Mouse (Mus musculus) hindbrain, embryonic 13.5 days (tissue): ENCODE measurements around the gene Ttll1. TPM values are rescaled to one million over a fixed set of nuclear protein-coding genes. Genes with fewer than 3 reads are reported as not detected.

Experiments used
- ATAC-seq: fragments of 200-750 bp; cut with Nextera tagmentation; 2 replicates; pipeline ENCODE4 v1.8.0; 2017; ENCODE audit warnings: moderate TSS enrichment; ENCODE audit not compliant: low FRiP score
- H3K27ac ChIP-seq: fragments of 300-500 bp; sonication (generic); 2 replicates; pipeline ENCODE4 v1.5.1; 2015; ENCODE audit warnings: inconsistent platforms, mild to moderate bottlenecking, moderate library complexity
- H3K27me3 ChIP-seq: fragments of 300-500 bp; sonication (generic); 2 replicates; pipeline ENCODE4 v1.6.1; 2015; ENCODE audit warnings: mild to moderate bottlenecking, inconsistent platforms
- H3K36me3 ChIP-seq: fragments of 300-500 bp; sonication (generic); 2 replicates; pipeline ENCODE4 v1.6.1; 2015; ENCODE audit warnings: mild to moderate bottlenecking, inconsistent platforms
- H3K4me1 ChIP-seq: fragments of 300-500 bp; sonication (generic); replicated peaks from 2 replicates; pipeline ENCODE4 v1.6.1; 2015; ENCODE audit warnings: inconsistent platforms
- H3K4me2 ChIP-seq: fragments of 300-500 bp; sonication (generic); 2 replicates; pipeline ENCODE4 v1.6.1; 2015; ENCODE audit warnings: inconsistent platforms, mild to moderate bottlenecking, moderate library complexity
- H3K4me3 ChIP-seq: fragments of 300-500 bp; sonication (generic); 2 replicates; pipeline ENCODE4 v1.5.1; 2015; ENCODE audit warnings: mild to moderate bottlenecking, inconsistent platforms
- H3K9ac ChIP-seq: fragments of 300-500 bp; sonication (generic); 2 replicates; pipeline ENCODE4 v1.6.1; 2015; ENCODE audit warnings: mild to moderate bottlenecking, inconsistent platforms
- H3K9me3 ChIP-seq: fragments of 300-500 bp; sonication (generic); 2 replicates; pipeline ENCODE4 v1.6.1; 2016; ENCODE audit warnings: inconsistent platforms
- WGBS: fragments of 180-500 bp; shearing (Covaris S2); methylation state at CpG from one replicate; pipeline ENCODE4 v1.1.7; 2015; 5-methylcytosine and 5-hydroxymethylcytosine counted together
- polyA plus RNA-seq: library from polyadenylated mRNA; unstranded; fragments of >200 nt; fragmentation: Nextera tagmentation; extraction: Ambion mirVana; gene quantifications from 2 replicates; pipeline ENCODE4 v1.2.1, GENCODE M21; 2015

Ttll1 gene
- polyA plus RNA-seq, 1 experiment from 2014 or later, result 113 TPM

- Histone ChIP-seq H3K9ac (no peak overlapping the region), H3K9me3 (no peaks in the 10 kb centered on the region), H3K27ac (no peak overlapping the region), H3K27me3 (no peaks in the 10 kb centered on the region), H3K4me1 (no peaks in the 10 kb centered on the region), H3K4me3 (no peak overlapping the region), H3K36me3 (peaks cover 99% of the 10 kb centered on the region), H3K4me2 (no peak overlapping the region)
- WGBS, result 92% methylated on average over 7 of the region's 7 CpGs
- no peak for ATAC-seq
These were observed 16.7 kb downstream of the Ttll1 start for GRCm38 (mm10) chr15:83493856-83494571.

GRCm38 (mm10) chr15:83491891-83492290, 18.8 kb downstream of the Ttll1 start:
- H3K27me3 ChIP-seq, result no peaks in the 10 kb centered on the region
- H3K36me3 ChIP-seq, result peaks cover 98% of the 10 kb centered on the region
- H3K9ac ChIP-seq, result no peak overlapping the region
- no peaks in the 10 kb centered on the region for H3K4me1 ChIP-seq
- WGBS, result 95% methylated on average over 5 of the region's 5 CpGs
- H3K4me3 ChIP-seq, result no peak overlapping the region
- ATAC-seq, result no peak
- H3K9me3 ChIP-seq, result no peaks in the 10 kb centered on the region
- no peak overlapping the region for H3K27ac ChIP-seq
- H3K4me2 ChIP-seq, result no peak overlapping the region

GRCm38 (mm10) chr15:83489471-83489870, 21.2 kb downstream of the Ttll1 start:
- ATAC-seq, result no peak
- H3K9ac ChIP-seq, result no peak overlapping the region
- H3K9me3 ChIP-seq, result no peaks in the 10 kb centered on the region
- no peak overlapping the region for H3K4me3 ChIP-seq
- H3K27ac ChIP-seq, result no peak overlapping the region
- H3K4me1 ChIP-seq, result no peaks in the 10 kb centered on the region
- H3K27me3 ChIP-seq, result no peaks in the 10 kb centered on the region
- H3K4me2 ChIP-seq, result no peak overlapping the region
- WGBS, result 93% methylated on average over 20 of the region's 20 CpGs
- peaks cover 95% of the 10 kb centered on the region for H3K36me3 ChIP-seq

- WGBS, result 70% methylated on average over 9 of the region's 9 CpGs
- no peaks in the 10 kb centered on the region; the same call in 1 of the 2 replicates for H3K4me1 ChIP-seq
- no peak for ATAC-seq
- no peak overlapping the region for H3K27ac ChIP-seq
- no peaks in the 10 kb centered on the region for H3K27me3 ChIP-seq
- peaks cover 91% of the 10 kb centered on the region for H3K36me3 ChIP-seq
- no peak overlapping the region for H3K9ac ChIP-seq
- no peak overlapping the region for H3K4me2 ChIP-seq
- no peaks in the 10 kb centered on the region for H3K9me3 ChIP-seq
- H3K4me3 ChIP-seq, result no peak overlapping the region
These were observed 23.1 kb downstream of the Ttll1 start for GRCm38 (mm10) chr15:83487477-83488115.

- no peaks in the 10 kb centered on the region for H3K9me3 ChIP-seq
- no peak overlapping the region for H3K4me2 ChIP-seq
- no peak overlapping the region for H3K4me3 ChIP-seq
- 97% methylated on average over 10 of the region's 10 CpGs for WGBS
- no peak overlapping the region for H3K9ac ChIP-seq
- H3K27me3 ChIP-seq, result no peaks in the 10 kb centered on the region
- no peak for ATAC-seq
- H3K4me1 ChIP-seq, result no peaks in the 10 kb centered on the region; the same call in 1 of the 2 replicates
- peaks cover 65% of the 10 kb centered on the region for H3K36me3 ChIP-seq
- no peak overlapping the region for H3K27ac ChIP-seq
These were observed 26.4 kb downstream of the Ttll1 start for GRCm38 (mm10) chr15:83484311-83484710.

GRCm38 (mm10) chr15:83483482-83483881, 27.2 kb downstream of the Ttll1 start:
- Histone ChIP-seq H3K9me3 (no peaks in the 10 kb centered on the region), H3K27ac (no peak overlapping the region), H3K4me2 (no peak overlapping the region), H3K4me3 (no peak overlapping the region), H3K9ac (no peak overlapping the region), H3K27me3 (no peaks in the 10 kb centered on the region), H3K4me1 (no peaks in the 10 kb centered on the region; the same call in 1 of the 2 replicates), H3K36me3 (peaks cover 58% of the 10 kb centered on the region)
- no peak for ATAC-seq
- 47% methylated on average over 2 of the region's 2 CpGs for WGBS

GRCm38 (mm10) chr15:83482645-83483224, 28.0 kb downstream of the Ttll1 start:
- Histone ChIP-seq H3K9me3 (no peaks in the 10 kb centered on the region), H3K4me1 (no peaks in the 10 kb centered on the region; the same call in 1 of the 2 replicates), H3K27ac (no peak overlapping the region), H3K27me3 (no peaks in the 10 kb centered on the region), H3K4me2 (no peak overlapping the region), H3K4me3 (no peak overlapping the region), H3K36me3 (peaks cover 51% of the 10 kb centered on the region), H3K9ac (no peak overlapping the region)
- no peak for ATAC-seq
- WGBS, result 72% methylated on average over 8 of the region's 8 CpGs

GRCm38 (mm10) chr15:83481236-83481780, 29.4 kb downstream of the Ttll1 start:
- ATAC-seq, result no peak
- Histone ChIP-seq H3K27ac (no peak overlapping the region), H3K4me1 (no peaks in the 10 kb centered on the region; the same call in 1 of the 2 replicates), H3K4me2 (no peak overlapping the region), H3K9ac (no peak overlapping the region), H3K27me3 (no peaks in the 10 kb centered on the region), H3K36me3 (peaks cover 36% of the 10 kb centered on the region), H3K9me3 (no peaks in the 10 kb centered on the region), H3K4me3 (no peak overlapping the region)
- 70% methylated on average over 10 of the region's 10 CpGs for WGBS

- no peak overlapping the region for H3K4me3 ChIP-seq
- no peak overlapping the region for H3K4me2 ChIP-seq
- 87% methylated on average over 4 of the region's 4 CpGs for WGBS
- no peak overlapping the region for H3K9ac ChIP-seq
- ATAC-seq, result no peak
- H3K4me1 ChIP-seq, result no peaks in the 10 kb centered on the region; the same call in 1 of the 2 replicates
- H3K27ac ChIP-seq, result no peak overlapping the region
- no peaks in the 10 kb centered on the region for H3K27me3 ChIP-seq
- no peaks in the 10 kb centered on the region for H3K9me3 ChIP-seq
- H3K36me3 ChIP-seq, result peaks cover 21% of the 10 kb centered on the region
These were observed 30.9 kb downstream of the Ttll1 start for GRCm38 (mm10) chr15:83479818-83480217.

GRCm38 (mm10) chr15:83478096-83478495, 32.6 kb downstream of the Ttll1 start:
- Histone ChIP-seq H3K9ac (no peak overlapping the region), H3K4me2 (no peak overlapping the region), H3K4me1 (peaks cover 6% of the 10 kb centered on the region; the same call in 1 of the 2 replicates), H3K27ac (no peak overlapping the region), H3K4me3 (no peak overlapping the region), H3K36me3 (peaks cover 11% of the 10 kb centered on the region; the same call in 1 of the 2 replicates), H3K27me3 (no peaks in the 10 kb centered on the region), H3K9me3 (no peaks in the 10 kb centered on the region)
- 78% methylated on average over 3 of the region's 3 CpGs for WGBS
- ATAC-seq, result no peak

- ATAC-seq, result no peak
- H3K27ac ChIP-seq, result no peak overlapping the region
- 0 out of 2 replicates have a peak, but pooled peaks cover 6% of the 10 kb centered on the region for H3K4me1 ChIP-seq
- H3K9ac ChIP-seq, result no peak overlapping the region
- no peak overlapping the region for H3K4me2 ChIP-seq
- no peaks in the 10 kb centered on the region for H3K36me3 ChIP-seq
- no peaks in the 10 kb centered on the region for H3K9me3 ChIP-seq
- H3K27me3 ChIP-seq, result no peaks in the 10 kb centered on the region
- 89% methylated on average over 12 of the region's 12 CpGs for WGBS
- H3K4me3 ChIP-seq, result no peak overlapping the region
These were observed 34.0 kb downstream of the Ttll1 start for GRCm38 (mm10) chr15:83476593-83477273.

- H3K4me2 ChIP-seq, result no peak overlapping the region
- 0 out of 2 replicates have a peak, but pooled peaks cover 6% of the 10 kb centered on the region for H3K4me1 ChIP-seq
- H3K9ac ChIP-seq, result no peak overlapping the region
- WGBS, result 43% methylated on average over 5 of the region's 5 CpGs
- ATAC-seq, result no peak
- H3K27ac ChIP-seq, result no peak overlapping the region
- no peaks in the 10 kb centered on the region for H3K27me3 ChIP-seq
- no peak overlapping the region for H3K4me3 ChIP-seq
- no peaks in the 10 kb centered on the region for H3K9me3 ChIP-seq
- H3K36me3 ChIP-seq, result no peaks in the 10 kb centered on the region
These were observed 36.2 kb downstream of the Ttll1 start for GRCm38 (mm10) chr15:83474466-83474836.
